Mouse (Mus musculus): ENCODE results near the gene Eci1. TPM values are rescaled to one million over a fixed set of nuclear protein-coding genes. Genes with fewer than 3 reads are reported as not detected.

Gene Eci1
- polyA plus RNA-seq (2015; fragmentation: Illumina TruSeq; extraction: RNeasy Lipid Tissue Mini Kit (QIAGEN cat#74804); ENCODE audit: low read depth, low replicate concordance), result 37.9 TPM

DNA sequence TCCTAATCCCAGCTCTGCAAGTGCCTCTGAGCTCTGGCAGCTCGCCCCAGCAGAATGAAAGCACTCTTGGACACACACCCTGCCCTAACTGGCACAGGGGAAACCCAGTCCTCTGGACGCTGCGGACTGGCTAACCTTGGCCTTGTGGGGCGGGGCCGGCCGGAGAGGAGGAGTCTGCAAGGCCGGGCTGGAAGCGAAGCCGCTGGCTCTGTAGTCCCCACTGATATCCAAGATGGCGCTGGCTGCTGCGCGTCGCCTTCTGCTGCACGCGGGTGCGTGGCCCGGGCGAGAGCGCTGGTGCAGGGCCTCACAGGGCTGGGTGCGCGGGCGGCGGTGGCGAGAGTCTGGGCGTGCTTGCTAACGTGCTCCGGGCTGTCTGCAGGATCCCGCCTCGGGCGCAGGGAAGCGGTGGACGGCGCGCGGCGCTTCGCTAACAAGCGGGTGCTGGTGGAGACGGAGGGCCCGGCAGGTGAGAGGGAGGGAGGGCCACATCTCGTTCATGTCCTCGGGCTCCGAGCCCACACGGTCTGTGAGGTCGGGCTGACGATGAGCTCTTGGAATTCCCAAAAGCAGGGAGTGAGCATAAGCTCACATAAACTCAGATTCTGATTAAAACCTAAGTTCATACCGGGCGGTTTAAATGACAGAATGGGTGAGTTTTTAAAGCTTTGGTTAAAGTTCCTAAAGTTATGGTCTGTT lies at the start of gene Eci1:
Eci1 (plus strand) TSS at position 171 of the 699 bp plus-strand sequence.

DNA sequence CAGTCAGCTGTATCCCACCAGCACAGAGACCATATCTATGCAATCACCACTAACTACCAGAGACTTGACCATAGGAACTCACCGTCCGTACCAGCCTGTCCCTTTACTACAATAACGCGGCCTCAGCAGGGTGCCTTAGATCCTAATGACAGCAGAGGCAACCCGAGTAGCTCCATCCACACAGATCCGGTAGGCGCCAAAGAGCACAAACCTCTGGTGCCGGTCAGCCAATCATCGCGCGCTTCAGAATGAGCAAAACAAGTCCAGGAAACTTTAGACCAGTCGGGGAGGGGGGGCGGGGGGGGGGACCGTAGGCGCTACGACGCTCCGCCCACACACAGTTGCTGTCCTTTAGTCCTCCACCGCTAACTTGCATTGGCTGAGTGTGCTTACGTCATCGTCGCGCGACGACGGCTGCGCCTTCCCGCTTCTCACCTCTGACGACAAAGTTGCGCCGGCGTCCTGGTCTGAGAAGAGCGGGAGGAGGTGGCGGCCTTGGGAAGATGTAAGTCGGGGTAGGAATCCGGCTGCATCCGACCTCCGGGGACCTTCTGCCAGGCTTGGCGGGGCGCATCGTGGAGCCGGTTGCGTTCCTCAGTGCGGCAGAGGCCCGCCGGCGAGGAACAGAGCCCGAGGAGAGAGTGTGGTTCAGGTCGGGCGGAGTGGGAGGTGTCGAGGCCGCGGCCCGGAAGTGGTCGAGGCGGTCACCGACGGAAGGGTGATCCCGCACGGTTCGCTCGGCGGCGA lies 12.0 kb upstream of the Eci1 start, which contains the start of gene Rnps1:
Rnps1 (plus strand) TSS at position 336 of the 747 bp plus-strand sequence.

DNA sequence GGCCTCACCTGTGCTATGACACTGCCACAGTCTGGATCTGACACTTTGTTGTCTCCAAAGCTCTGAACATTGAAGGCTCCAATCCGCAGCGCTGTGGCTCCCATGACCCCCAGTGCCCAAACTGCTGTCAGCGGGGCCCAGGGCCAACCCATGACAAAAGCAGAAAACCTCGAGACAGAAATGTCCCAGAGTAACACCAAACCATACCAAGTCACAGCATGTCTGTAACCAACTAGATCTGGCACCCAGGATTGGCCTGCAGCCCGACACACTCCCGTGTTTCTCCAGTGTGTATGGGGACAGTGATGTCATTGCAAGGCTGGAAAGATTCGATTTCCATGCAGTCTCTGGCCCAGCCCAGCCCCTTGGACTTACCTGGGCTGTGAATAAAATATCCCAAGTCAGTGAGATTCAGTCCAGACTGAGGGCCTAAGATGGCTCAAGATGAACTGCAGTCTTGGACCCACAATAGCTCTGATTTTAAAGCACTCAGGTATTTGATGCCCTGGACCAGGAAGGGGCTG lies 16.3 kb downstream of the Eci1 start, which contains the start of gene Dnase1l2:
Dnase1l2 (minus strand) TSS at position 474 of the 524 bp plus-strand sequence.

DNA sequence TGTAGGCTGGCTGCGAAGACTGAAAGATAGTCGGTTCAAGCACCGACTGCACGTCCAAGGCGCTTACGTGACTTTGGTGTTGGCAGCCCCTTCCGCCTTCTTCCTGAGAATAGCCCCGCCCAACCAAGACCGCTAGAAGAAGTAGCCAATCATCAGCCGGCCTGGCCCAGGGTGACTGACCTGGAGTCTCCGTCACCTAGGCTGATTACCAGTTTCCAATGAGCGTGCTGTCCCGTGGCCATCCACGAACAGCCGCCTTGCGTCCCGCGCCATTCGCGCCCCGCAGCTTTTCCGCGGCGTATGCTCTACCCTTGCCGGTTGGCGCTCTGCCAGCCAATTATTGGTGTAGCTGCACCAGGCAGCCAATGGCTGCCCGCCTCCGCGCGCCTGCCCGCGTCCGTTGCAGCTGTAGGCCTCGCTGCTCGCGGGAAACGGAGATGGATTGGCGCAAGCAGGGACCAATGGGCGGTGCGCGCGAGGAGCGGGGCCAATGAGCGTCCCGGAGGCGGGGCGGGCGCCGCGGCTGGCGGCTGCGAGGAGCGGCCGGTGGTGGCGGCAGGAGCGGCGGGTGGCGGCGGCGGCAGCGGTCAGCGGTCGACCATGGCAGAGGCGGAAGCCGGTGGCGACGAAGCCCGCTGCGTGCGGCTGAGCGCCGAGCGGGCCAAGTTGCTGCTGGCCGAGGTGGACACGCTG lies 43.6 kb downstream of the Eci1 start, which contains the start of the genes E4f1 and Pgp:
E4f1 (minus strand) TSS at position 404 of the 693 bp plus-strand sequence.
Pgp (plus strand) TSS at position 483 of the 693 bp plus-strand sequence.

DNA sequence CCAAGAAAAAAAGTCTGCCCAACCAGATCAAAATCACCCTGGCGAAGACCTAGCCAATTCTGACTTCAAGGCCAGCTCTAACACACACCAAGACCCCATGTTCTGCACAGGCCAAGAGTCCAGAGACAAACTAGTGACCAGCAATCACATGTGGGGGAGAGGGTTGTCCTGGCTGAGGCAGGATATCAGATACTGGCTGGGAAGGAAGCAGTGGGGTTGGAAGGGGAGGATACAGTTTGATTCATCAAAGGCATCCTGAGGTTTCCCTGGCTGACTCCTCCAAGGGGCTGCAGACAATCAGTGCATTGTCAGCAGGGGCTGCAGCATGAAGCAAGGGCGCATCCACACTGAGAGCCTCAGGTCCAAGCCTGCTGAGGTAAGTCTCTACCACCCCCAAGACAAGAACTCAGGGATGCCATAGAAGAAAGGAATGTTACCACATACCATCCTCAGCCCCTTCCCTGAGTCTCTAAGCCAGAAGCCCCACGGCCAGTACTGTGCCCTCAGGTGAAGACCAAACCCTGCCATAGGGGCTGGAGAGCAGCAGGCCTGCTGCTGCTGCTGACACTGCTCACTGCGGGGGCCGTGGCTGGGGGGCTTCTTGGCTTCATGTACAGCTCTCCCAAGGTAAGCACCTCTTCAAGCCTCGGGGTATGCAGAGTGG lies 47.3 kb downstream of the Eci1 start, which contains the start of gene Bricd5:
Bricd5 (plus strand) TSS at position 273 of the 664 bp plus-strand sequence.

DNA sequence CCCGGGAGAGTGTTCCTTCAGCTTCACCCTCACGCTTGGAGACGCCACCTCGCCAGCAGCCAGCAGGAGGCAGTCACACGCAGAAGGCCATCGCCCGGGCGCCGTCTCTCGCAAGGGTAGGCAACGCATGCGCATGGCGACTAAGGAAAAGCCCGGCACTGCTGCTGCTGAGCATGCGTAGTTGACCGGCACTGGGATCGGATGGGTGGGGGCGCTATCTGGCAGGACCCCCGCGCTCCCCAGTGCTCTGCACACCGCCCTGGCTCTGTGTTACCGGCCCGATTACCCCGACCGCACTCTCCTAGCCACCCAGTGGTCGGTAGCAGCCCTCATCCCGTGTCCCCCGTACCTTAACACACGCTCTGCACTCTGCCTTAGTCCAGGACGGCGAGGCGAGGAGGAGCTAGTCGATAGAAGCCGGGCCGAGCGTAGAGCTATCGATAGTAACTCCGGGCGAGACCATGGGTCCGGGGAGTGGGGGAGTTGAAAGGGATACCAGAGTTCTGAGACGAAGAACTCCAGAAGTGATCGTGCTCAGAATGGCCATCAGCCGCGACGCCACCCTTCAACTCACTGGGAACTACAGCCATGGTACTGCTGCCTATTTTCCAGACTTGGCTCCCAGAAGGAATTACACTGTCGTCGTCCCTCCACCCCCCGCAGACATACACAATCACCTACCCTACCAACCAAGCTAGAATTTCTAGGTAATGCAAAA lies 52.4 kb downstream of the Eci1 start, which contains the start of gene Mlst8:
Mlst8 (minus strand) TSS at position 416 of the 718 bp plus-strand sequence.

DNA sequence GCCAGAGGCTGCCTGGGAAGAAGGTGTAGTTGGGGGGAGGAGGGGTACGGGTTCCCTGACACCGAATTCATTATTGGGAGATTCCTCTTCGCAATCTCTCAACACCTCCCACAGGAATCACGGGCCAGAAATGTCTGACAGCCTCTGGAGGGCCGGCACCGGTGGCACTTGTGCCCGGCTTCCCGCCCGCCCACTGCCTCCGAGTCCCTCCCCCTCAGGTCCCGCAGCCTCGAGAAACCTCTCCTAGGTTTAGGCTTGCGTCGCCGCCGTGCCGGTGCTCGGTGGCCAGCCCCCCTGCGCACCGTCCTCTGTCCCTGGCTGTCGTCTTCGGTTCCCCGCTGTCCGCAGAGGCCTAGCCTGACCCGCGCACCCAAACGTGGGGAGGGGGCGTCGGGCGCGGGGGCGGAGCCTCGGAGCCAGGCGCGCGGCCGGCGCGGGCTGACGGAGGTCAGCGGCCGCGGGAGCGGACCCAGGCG lies 61.8 kb downstream of the Eci1 start, which contains the start of gene Caskin1:
Caskin1 (plus strand) TSS at position 416 of the 476 bp plus-strand sequence.

Other genes starting within 250 kb of the Eci1 start
- gene Tbc1d24, start 221.1 kb upstream of the Eci1 start, polyA plus RNA-seq (2015; fragmentation: Illumina TruSeq; extraction: RNeasy Lipid Tissue Mini Kit (QIAGEN cat#74804); ENCODE audit: low read depth, low replicate concordance), result 36.2 TPM
- 4.9 TPM for gene Ntn3, start 217.1 kb upstream of the Eci1 start, polyA plus RNA-seq (2015; fragmentation: Illumina TruSeq; extraction: RNeasy Lipid Tissue Mini Kit (QIAGEN cat#74804); ENCODE audit: low read depth, low replicate concordance)
- 9.5 TPM for gene Tedc2, start 205.8 kb upstream of the Eci1 start, polyA plus RNA-seq (2015; fragmentation: Illumina TruSeq; extraction: RNeasy Lipid Tissue Mini Kit (QIAGEN cat#74804); ENCODE audit: low read depth, low replicate concordance)
- 3.1 TPM for gene Ccnf, start 175.2 kb upstream of the Eci1 start, polyA plus RNA-seq (2015; fragmentation: Illumina TruSeq; extraction: RNeasy Lipid Tissue Mini Kit (QIAGEN cat#74804); ENCODE audit: low read depth, low replicate concordance)
- gene Abca17, start 75.6 kb upstream of the Eci1 start, polyA plus RNA-seq (2015; fragmentation: Illumina TruSeq; extraction: RNeasy Lipid Tissue Mini Kit (QIAGEN cat#74804); ENCODE audit: low read depth, low replicate concordance), result 0.21 TPM
- 38.3 TPM for gene Abca3, start 74.7 kb upstream of the Eci1 start, polyA plus RNA-seq (2015; fragmentation: Illumina TruSeq; extraction: RNeasy Lipid Tissue Mini Kit (QIAGEN cat#74804); ENCODE audit: low read depth, low replicate concordance)
- 157 TPM for gene Rnps1, start 12.1 kb upstream of the Eci1 start, polyA plus RNA-seq (2015; fragmentation: Illumina TruSeq; extraction: RNeasy Lipid Tissue Mini Kit (QIAGEN cat#74804); ENCODE audit: low read depth, low replicate concordance)
- 8.0 TPM for gene Dnase1l2, start 16.5 kb downstream of the Eci1 start, polyA plus RNA-seq (2015; fragmentation: Illumina TruSeq; extraction: RNeasy Lipid Tissue Mini Kit (QIAGEN cat#74804); ENCODE audit: low read depth, low replicate concordance)
- gene E4f1, start 43.7 kb downstream of the Eci1 start, polyA plus RNA-seq (2015; fragmentation: Illumina TruSeq; extraction: RNeasy Lipid Tissue Mini Kit (QIAGEN cat#74804); ENCODE audit: low read depth, low replicate concordance), result 26.5 TPM
- 68.9 TPM for gene Pgp, start 43.8 kb downstream of the Eci1 start, polyA plus RNA-seq (2015; fragmentation: Illumina TruSeq; extraction: RNeasy Lipid Tissue Mini Kit (QIAGEN cat#74804); ENCODE audit: low read depth, low replicate concordance)
- gene Bricd5, start 47.2 kb downstream of the Eci1 start, polyA plus RNA-seq (2015; fragmentation: Illumina TruSeq; extraction: RNeasy Lipid Tissue Mini Kit (QIAGEN cat#74804); ENCODE audit: low read depth, low replicate concordance), result 1.0 TPM
- 41.6 TPM for gene Mlst8, start 52.4 kb downstream of the Eci1 start, polyA plus RNA-seq (2015; fragmentation: Illumina TruSeq; extraction: RNeasy Lipid Tissue Mini Kit (QIAGEN cat#74804); ENCODE audit: low read depth, low replicate concordance)
- 78.2 TPM for gene Caskin1, start 62.0 kb downstream of the Eci1 start, polyA plus RNA-seq (2015; fragmentation: Illumina TruSeq; extraction: RNeasy Lipid Tissue Mini Kit (QIAGEN cat#74804); ENCODE audit: low read depth, low replicate concordance)
- gene Traf7, start 101.3 kb downstream of the Eci1 start, polyA plus RNA-seq (2015; fragmentation: Illumina TruSeq; extraction: RNeasy Lipid Tissue Mini Kit (QIAGEN cat#74804); ENCODE audit: low read depth, low replicate concordance), result 80.2 TPM
- gene Rab26, start 107.6 kb downstream of the Eci1 start, polyA plus RNA-seq (2015; fragmentation: Illumina TruSeq; extraction: RNeasy Lipid Tissue Mini Kit (QIAGEN cat#74804); ENCODE audit: low read depth, low replicate concordance), result 59.9 TPM
- 45.2 TPM for gene Pkd1, start 123.2 kb downstream of the Eci1 start, polyA plus RNA-seq (2015; fragmentation: Illumina TruSeq; extraction: RNeasy Lipid Tissue Mini Kit (QIAGEN cat#74804); ENCODE audit: low read depth, low replicate concordance)
- gene Tsc2, start 206.0 kb downstream of the Eci1 start, polyA plus RNA-seq (2015; fragmentation: Illumina TruSeq; extraction: RNeasy Lipid Tissue Mini Kit (QIAGEN cat#74804); ENCODE audit: low read depth, low replicate concordance), result 97.7 TPM
- gene Nthl1, start 206.0 kb downstream of the Eci1 start, polyA plus RNA-seq (2015; fragmentation: Illumina TruSeq; extraction: RNeasy Lipid Tissue Mini Kit (QIAGEN cat#74804); ENCODE audit: low read depth, low replicate concordance), result 9.6 TPM
- gene Slc9a3r2, start 223.7 kb downstream of the Eci1 start, polyA plus RNA-seq (2015; fragmentation: Illumina TruSeq; extraction: RNeasy Lipid Tissue Mini Kit (QIAGEN cat#74804); ENCODE audit: low read depth, low replicate concordance), result 49.3 TPM
- not detected for gene Npw, start 231.8 kb downstream of the Eci1 start, polyA plus RNA-seq (2015; fragmentation: Illumina TruSeq; extraction: RNeasy Lipid Tissue Mini Kit (QIAGEN cat#74804); ENCODE audit: low read depth, low replicate concordance)
- 31.2 TPM for gene Zfp598, start 243.0 kb downstream of the Eci1 start, polyA plus RNA-seq (2015; fragmentation: Illumina TruSeq; extraction: RNeasy Lipid Tissue Mini Kit (QIAGEN cat#74804); ENCODE audit: low read depth, low replicate concordance)

All from brain, adult 10 weeks (tissue).